Mouse (Mus musculus) T-cell, adult 66 days (primary cell): ENCODE data around the gene Acad11. TPM values are rescaled to one million over a fixed set of nuclear protein-coding genes. Genes with fewer than 3 reads are reported as not detected.

Experiments
- total RNA-seq, 2 experiments: library from RNA; stranded (reverse); gene quantifications; 3 replicates in 1 of 2; 4 replicates in 1 of 2; pipeline ENCODE4 v1.2.4; 2023

Acad11 gene
- 10 to 100 TPM; 14.2 to 17.0 TPM for total RNA-seq

GRCm38 (mm10) chr9:104063244-104063961 is at the start of gene Acad11:
Gene Acad11 (plus strand): TSS chr9:104063377.

DNA sequence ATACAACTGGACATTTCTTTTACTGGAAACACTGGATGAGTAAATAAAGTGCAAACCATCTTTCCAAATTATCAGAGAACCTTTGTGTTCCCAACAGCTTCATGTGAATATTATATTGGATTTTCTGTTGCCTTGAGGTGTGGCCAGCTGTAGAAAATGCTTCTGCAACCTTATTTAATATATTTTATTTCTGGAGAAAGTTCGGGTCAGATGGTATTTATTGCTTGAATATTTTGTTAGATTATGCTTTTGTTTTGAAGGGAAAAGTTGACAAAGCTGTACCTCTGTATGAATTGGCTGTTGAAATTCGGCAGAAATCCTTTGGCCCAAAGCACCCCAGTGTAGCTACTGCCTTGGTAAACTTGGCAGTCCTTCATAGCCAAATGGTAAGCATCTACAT is 22.8 kb upstream of the Acad11 start, which contains the start of gene Gm28305:
TSS of gene Gm28305 (plus strand) at position 301 of the 400 bp plus-strand sequence.

DNA sequence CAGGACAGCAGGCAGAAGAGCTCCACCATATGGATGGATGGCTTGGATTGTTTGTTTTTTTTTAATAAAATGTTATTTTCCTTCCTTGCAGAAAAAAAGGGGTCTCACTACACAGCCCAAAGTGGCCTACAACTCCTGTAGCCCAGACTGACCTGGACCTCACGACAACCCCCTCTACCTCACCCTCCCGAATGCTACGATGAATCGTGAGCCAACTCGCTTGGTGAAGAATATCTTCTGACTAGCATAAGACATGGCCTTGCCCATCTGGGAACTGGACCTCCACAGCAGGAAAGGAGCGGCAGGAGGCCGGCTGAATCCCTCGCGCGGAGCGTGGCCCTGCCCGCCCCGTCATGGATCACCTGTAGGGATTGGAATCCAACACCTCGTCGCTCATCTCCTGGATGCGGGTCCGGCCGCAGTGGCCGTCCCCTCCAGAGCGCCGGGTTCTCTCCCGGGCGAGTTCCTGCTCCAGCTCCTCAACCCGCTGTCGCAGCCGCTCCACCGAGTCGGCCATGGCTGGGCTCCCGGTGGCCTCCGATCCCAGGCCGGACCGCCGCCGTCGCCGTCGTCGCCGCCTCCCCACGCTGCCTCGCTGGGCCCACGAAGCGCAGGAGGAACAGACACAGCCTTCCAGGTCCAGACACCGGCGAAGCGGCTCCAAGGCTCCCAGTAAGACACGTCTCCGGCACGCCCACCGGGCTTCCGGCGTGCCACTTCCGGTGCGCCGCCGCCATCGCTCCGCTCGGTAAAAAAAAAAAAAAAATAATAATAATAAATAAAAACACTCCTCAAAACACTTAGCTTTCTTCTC is 540 bp upstream of the Acad11 start, which contains the start of gene Uba5:
TSS of gene Uba5 (minus strand) at position 705 of the 814 bp plus-strand sequence.

DNA sequence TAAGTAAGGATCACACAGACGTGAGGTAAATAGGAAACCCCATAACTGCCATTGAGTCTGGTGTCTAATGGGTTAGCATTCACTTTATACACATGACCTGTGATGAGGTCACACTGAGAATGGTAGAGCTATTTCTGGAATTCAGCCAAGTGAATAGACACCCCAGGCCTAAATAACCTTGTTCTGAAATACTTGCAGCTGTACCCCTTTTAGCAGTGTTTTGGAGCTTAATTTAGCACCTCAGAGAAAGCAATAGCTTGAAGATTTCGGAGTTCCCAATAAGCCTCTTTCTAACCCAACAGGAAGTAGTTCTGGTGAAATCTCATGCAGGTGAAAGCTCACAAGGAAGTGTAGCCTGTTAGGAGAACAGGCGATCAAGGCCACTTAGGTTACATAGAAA is 63.7 kb downstream of the Acad11 start, which contains the start of gene Ackr4:
TSS of gene Ackr4 (minus strand) at position 101 of the 400 bp plus-strand sequence.

Other genes with a start within 250 kb of the Acad11 start
- gene Nphp3, start 60.8 kb upstream of the Acad11 start, total RNA-seq: 1 to 10 TPM; 4.0 to 8.0 TPM
- gene Gm28305, start 22.7 kb upstream of the Acad11 start, total RNA-seq: not detected
- gene Uba5, start 243 bp upstream of the Acad11 start, total RNA-seq: 10 to 100 TPM; 25.5 to 28.2 TPM
- gene Ackr4, start 63.6 kb downstream of the Acad11 start, total RNA-seq: not detected
- 10 to 100 TPM; 72.9 to 98.7 TPM for gene Dnajc13, start 199.6 kb downstream of the Acad11 start, total RNA-seq